Mouse (Mus musculus) left cerebral cortex, adult 8-10 months (tissue): ENCODE results near the gene Stard10. TPM values are rescaled to one million over a fixed set of nuclear protein-coding genes. Genes with fewer than 3 reads are reported as not detected.

ENCODE experiments used
- DNase-seq, 2 experiments: peaks; one replicate each; pipeline ENCODE4 v3.0.0; 2022; ENCODE audit warnings: low spot score in 2 of 2
- total RNA-seq, 4 experiments: library from RNA; stranded (reverse); gene quantifications; 2 replicates each; pipeline ENCODE4 v1.2.4; 2022

Gene Stard10
- 10 to 100 TPM; 90.3 to 98.6 (median 92.0) TPM for total RNA-seq

DNA sequence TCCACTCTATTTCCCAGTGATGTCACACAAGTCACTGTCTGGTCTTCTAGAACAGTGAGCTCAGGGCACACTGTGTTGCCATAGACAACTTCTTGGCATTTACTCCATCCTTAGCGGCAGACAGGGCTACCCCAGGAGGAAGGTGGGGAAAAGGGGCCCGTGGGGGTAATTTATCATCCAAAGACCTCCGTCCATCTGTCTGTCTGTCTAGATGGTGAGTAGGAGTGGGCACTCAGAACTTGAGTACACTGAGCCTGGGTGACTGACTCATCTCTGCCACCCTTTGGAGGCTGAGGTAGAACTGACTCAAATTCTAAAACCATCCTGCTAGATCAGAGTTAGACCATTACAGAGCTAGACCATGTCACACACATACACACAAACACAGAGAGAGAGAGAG lies at the start of gene Stard10:
Stard10 (plus strand) TSS at position 73 of the 400 bp plus-strand sequence.
- no peak for DNase-seq

DNA sequence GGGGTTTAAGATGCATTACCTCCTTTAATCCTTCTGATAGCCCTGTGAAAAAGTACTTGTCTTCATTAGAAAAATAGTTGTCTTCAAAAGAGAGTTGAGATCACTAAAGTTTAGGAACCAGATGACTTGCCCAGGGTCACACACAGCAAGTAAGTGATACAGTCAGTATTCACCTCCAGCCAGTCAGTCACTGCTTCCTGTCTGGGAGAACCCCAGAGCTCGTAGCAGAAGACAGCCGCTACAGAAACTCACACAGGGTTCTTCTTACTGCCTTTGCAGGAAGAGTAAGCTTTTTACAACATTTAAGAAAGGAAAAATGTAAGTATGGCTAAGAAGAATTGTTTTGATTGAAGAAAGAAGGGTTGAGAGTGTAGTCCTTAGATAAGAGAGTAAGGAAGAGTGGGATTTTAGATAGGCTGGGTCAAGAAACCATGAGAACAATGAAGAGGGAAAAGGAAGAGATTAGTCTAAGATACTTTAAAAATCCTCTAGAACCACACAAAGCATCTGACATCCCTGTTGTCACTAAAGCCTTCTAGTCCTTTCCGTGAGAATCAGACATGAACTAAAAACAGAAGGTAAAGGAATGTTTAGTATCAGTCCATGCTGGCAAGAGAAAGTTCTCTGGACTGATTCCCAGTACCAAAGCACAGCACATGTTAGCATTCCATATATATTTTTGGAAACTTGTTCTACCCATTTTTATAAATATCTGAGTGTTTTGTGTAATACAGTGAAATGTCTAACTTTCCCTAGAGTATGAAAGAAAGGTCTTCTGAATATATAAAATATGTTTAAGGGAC lies 49.2 kb upstream of the Stard10 start:
- no peak for DNase-seq

DNA sequence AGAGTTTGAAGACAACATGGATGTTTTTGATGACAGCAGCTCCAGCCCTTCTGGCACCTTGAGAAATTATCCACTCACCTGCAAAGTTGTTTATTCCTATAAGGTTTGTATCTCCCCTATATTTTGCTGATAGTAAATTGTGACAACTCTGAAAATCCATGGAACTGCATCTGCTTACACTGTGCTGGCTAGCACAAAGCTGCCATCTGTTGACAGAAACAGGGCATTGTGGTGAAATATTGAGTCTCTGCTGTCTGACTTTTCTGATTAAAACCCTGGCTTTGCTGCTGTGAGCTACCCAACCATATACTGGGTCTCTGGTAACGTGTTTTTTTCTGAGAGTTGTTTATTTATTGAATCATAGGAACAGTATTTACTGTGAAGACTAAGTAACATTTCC lies 45.3 kb upstream of the Stard10 start:
- DNase-seq, result no peak

DNA sequence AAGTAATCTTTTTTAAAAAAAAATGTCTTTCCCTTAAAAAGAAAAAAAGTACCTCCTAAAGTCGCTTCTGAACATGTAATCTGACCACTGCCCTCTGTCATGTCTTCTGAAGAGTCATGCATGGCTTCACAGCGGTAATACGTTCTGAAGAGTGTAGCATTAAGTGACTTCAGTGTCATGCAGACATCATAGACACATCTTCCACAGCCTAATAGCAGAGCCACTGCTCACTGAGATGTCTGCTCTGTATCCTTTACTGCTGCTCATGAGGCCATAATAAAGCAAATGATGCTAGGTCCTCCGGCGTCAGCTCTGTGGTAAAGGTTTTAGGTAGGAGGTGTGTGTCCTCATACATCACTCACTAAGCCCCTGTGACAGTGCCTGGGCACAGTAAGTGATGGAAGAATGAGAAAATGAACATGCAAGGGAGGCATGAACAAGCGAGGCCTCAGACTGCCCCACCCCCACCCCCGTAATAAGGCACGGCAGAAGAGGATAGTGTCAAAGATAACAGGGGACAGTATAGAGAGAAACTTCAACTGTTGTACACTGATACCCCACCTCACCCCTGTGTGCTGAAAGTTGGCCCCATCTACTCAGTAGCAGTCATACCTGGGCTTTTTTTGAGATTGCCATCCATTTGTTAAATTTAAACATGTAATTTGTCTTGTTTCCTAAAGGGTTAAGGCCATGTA lies 44.3 kb upstream of the Stard10 start:
- no peak for DNase-seq

DNA sequence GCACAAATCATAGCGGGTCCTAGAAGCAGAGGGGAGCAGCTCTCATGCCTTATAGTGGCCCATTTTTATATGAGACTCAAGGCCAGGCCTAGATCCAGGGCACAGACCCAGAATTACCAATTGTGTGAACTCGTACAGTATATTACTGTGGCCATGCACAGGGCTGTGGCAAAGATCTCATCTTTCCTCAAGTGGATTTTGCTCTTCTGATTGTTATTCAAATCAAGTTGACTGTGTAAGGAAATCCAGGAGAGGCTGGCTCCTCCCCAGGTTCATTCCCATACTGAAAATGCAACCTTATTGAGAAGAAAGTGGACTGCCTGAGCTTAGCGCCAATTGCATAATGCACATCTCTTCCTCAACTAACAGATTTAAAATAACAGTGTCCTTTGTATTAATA lies 34.2 kb upstream of the Stard10 start:
- no peak for DNase-seq

DNA sequence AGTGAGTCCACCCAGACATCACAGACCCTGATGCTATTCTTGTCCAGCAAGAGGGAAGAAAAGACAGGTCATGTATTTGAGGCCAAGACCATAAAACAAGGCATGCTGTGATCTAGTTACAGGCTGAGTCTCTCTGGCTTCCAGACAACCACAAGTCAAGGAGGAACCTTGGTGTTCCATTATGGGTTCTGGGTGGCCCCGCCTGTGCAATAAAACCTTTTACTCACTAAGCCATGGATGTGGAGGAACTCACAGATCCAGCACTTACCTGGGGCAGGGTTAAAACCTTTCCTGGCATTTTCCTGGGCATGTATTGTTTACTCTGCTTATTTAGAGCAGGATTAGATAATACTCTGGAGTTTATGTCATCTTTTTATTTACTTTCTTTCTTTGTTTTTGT lies 32.4 kb upstream of the Stard10 start:
- no peak for DNase-seq

DNA sequence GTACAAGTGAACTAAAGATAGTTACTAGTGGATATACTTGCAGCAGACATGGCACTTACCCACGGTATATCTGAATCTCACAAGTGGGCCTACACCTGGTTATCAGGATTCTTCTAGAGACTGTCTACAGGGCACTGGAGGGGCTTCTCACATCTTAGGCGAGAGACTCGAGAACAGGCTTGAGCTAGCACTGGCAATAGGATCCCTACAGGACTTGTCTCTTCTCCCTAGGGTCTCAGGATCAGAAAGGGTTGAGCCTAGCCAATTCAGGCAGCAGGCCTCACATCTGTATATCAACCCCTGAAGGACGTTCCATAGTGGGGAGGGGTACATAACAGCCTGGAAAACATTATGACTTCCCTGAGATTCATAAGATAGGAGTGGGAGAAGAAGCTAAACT lies 30.0 kb upstream of the Stard10 start:
- DNase-seq, result no peak

DNA sequence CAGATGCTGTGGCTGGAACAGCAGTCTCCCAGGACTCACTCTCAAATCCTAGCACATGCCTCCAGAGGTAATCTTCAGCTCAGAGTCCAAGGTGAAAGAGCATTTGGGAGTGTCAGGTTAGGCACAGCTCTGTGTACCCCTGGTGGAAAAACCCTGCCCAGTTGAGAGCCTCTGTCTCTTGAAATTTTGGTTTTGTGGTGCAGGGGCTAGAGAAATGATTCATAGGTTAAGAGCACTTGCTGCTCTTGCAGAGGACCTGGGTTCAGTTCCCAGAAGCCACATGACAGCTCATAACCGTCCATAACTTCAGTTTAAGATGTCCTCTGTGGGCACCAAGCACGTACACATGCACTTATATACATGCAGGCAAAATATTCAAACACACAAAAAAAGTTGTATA lies 29.1 kb upstream of the Stard10 start:
- no peak for DNase-seq

DNA sequence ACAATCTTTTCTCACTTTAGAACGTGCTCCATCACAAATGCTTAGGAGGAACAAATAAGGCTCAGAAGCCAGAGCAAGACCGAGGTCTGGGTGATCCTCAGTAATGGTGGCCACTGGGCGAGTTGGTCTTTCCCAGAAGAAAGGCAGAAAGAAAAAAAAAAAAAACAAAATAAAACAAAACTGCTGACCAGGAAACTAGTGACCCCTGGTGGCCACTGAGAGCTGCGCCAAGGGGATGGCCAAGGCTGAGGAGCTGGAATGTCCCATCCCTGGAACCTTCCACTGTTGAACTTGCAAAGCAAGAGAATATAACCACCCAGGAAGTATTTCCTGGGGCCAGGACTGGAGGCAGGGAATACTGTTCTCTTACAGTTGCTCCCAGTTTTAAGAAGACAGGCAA lies 28.4 kb upstream of the Stard10 start:
- no peak for DNase-seq

DNA sequence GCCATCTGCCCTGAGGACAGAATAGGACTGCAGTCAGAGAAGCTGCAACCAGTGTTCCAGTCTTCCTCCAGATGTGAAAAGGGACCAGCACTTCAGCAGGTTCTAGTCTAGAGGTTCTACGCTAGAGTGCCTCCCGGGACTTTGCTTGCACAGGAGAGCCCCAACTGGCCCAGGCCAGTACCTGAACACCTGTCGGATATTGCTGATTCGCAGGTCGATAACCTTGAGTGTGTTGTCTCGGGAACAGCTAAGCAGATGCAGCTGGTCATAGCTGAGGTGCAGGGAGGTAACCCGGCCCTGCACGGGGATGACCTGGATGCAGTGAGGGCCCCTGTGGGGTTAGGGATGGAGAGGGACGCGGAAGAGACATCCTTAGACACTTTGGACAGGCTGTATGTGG lies 26.5 kb upstream of the Stard10 start:
- no peak for DNase-seq

DNA sequence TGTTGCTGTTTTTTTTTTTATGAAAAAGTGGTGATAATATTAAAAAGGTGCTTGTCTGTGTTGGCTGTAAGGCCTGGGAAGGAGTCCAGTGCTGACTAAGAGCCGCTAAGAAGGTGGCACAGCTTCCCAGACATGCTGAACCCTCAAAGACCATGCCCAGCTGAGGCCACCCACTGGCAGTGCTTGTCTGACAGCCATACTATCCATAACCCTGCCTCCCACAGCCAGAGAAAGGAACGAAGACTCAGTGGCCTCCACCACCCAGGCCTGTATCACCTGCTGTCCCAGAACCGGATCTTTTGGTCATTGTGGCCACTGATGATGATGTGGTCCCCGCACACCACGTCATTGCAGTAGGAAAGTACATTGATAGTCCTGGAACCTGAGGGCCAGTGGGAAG lies 25.7 kb upstream of the Stard10 start:
- no peak for DNase-seq

DNA sequence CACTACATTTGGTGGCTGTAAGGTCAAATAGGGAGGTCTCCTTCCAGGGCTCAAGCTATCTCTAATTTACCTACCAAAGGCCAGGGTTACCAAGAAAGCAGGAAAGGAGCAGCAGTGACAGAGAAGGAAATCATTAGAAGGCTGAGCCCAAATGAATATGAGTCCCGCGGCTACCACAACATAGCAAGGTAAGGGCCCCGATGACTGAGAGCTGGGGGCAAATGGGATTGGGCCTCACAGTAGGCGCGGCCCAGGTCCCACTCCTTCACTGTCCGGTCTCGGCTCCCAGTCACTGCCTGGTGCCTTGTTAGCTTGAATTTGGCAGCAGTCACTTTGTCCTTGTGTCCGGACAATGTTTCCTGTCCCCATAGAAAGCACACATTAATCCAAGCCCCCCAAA lies 25.2 kb upstream of the Stard10 start:
- DNase-seq, result no peak

DNA sequence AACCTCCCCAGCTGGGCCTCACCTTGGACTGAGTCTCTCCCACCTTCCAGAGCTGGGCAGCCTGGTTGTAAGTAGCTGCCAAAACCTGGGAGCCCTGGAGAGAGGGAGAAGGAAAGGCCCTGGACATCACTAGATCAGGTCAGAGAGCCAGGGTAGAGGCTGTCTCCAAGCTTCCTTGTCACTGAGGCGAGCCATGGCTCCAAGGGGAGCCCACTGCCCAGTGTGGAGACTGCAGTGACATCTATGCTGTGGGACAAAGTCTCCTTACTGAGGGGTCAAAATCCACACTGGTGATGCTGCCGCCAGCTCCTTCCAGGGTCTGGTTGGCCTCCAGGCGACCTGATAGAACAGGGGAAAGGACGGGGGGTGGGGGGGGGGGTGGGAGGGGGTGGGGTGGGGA lies 24.8 kb upstream of the Stard10 start:
- no peak for DNase-seq

DNA sequence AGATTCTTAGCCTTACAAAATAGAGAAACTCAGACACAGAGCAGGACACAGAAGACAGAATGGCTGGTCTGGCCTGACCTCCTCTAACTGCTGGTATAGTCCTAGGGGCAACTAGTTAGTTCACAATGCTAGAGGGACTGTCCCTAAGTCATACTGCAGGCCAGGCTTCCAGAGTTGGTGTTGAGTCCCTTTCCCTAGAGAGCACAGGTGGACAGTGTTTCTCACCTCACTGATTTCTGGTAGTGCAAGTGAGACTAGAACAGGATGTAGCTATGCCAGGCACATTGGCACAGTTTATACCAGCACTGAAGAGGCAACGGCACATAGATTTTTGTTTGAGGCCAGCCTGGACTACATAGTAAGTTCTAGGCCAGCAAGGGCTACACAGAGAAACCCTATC lies 24.2 kb upstream of the Stard10 start:
- no peak for DNase-seq

DNA sequence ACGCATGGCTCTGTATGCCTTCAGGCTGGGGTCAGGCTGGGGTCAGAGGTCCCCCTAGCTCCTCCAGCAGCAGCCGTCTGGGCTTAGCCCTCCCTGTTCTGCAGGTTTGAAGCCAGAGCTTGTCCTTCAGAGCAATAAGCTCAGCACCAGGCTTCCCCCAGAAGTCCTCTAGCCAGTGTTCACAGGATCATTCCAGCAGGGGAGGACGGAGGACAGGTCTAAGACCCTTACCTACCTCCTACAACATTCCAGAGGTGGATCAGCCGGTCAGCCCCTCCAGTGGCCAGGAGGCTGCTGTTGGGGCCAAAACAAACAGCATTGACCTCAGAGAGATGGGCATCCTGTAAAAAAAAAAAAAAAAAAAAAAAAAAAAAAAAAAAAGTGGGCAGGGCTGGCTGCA lies 23.7 kb upstream of the Stard10 start:
- DNase-seq, result no peak

DNA sequence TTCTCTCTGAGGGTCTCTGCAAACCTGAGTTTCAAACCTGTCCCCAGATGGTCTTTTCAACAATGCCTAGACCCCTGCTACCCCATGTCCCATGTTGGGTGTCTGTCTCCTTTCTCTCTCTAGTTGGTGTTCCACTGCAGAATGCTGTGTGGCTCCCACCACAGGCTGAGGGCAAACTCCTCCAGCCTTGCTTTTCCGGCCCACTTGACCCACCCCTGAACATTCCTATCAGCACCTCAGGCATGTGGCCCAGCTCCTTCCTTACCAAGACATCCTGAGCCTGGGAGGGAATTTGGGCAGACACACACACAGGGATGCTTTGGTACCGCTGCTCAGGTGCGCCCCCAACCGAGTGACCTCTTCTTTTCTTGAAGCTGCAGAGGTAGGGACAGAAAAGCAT lies 23.3 kb upstream of the Stard10 start:
- DNase-seq, result no peak

DNA sequence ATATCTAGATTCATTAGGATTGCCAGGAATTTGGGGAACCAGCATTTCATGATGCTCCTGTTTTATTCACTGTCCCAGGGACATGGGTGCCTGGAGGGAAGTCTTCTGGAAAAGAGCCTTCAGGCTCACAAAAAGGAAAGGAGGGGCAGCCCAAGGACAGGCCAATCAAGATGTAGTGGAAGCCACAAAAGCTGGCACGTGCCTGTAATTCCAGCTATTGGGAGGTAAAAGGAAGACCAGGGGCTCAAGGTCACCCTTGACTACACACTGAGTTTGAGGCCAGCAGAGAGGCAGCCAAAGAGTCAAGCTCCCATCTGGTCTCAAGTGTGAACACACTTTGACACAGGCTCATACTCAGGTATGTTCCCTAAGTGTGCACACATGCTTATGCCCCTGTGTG lies 21.4 kb upstream of the Stard10 start:
- DNase-seq, result no peak

DNA sequence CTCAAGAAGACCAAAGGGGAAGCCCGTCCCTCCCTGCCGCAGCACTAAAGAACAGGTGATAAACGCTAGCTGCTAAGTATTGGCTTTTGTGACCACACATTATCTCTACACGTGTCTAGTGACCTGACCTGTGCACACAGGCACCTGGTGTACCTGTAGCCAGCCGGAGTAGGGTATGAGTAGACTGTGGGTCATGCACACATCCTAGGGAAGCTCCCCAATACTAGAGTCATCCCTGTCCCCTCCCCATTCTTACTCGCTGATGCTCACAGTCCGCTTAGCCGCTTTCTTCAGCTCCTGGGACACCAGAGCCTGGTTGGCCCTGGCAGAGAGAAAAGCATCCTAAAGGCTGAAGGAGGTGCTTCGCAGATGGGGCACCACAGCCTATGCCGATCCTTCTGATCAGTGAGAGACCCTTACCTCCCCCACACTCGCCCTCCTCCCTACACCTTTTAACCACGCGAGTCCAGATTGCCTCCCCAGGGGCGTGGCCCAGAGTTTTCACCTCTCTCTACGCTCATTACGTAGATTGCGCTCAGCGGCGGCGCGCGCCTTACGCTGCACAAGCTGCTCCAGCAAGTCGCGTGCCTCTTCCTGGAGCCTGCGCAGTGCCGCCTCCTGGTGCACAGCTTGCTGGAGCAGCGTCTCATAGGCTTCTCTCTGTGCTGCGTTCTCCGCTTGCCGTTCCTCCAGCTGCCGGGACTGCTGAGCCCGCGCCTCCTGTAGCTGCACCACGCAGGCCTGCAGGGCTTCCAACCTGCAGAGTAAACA lies 20.4 kb upstream of the Stard10 start:
- peak; percentile 79 to 89 for DNase-seq

DNA sequence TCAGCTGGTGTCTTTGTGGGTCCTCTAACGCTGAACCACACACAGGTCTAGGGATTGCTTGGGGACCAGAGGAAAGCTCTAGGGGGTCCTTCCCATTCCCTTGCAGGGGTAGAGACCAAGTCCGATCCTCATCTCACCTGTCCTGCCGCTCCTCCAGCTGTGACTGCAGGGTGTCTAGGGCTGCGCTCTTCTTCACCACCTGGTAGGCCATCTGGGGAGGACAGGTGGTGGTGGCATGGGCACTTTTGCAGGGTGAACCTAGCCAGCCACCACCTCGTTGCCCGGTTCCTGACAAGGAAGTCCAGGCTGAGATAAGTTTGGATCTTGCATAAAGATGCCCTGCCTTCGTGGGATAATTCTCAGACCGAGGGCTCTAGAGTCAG lies 19.9 kb upstream of the Stard10 start:
- DNase-seq, result no peak

DNA sequence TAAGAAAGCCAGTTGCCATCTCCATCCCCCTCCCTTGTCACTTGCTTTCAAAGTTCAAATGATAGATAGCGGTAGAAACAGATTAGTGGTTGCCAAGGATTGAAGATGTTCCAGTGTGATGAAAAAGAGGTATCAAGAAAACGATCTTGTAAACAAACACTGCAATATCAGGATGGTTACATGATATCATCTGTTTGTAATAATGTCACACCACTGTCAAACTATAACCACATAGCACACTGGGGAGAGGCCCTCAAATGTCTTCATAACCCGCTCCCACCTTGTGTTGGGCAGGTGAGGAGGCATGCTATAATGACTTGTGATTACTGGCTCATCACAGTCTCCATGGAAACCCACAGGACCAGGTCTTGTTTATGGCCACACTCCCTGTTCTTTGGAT lies 18.5 kb upstream of the Stard10 start:
- no peak for DNase-seq

DNA sequence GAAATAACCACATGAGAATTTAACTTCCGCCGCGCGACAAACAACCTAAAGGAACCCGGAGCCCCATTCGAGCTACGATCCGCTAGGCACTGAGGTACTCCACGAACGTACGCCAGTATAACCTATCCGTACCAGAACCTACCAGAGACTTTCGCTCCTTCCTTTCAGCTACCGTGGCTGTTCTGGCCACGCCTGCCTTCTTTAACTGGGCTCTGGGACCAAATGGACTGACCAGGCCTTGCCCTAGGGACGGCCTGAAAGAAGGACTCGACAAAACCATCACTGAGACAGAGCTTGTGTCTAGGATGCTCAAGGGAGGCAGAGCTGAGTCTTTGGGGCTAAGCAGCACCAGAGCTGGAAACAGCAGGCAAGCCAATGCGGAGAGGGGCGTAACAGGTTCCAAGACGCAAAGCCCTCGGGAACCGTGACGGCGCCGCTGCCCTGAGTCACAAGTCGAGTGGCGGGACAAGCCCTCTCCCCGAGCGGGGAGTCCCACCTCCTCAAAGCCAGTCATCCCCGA lies 15.5 kb upstream of the Stard10 start:
- DNase-seq, result no peak

DNA sequence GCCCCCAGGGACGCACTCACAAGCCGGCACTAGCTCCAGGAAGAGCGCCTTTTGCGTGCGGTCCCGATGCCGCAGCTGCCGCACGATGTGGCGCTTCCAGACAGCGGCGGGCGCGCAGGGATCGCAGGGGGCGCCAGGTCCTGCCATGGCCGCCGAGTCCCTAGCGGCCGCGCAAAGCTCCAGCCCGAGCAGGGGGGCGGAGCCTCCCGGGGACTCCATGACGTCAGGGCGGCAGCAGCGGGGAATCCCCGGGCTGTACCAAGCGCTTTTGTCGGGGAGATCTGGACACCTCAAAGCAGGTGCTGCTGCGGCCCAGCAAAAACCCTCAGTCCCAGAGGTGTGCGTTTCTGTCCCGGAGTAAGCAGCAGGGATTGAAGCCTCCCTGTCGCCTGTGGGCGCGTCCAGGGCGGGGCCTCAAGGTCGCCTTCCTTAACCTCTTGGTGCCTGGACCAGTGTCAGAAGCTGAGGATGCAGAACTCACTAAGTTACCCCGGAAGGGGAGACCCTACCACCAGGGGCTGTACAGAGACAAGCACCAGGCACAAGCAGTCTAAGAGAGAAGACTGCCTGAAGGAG lies 14.9 kb upstream of the Stard10 start, which contains the start of gene Atg16l2:
Atg16l2 (minus strand) TSS at position 371 of the 576 bp plus-strand sequence.
- peak; percentile 85 to 94 for DNase-seq
